Mouse (Mus musculus): Measurements from ENCODE around the gene Tmem274. TPM values are rescaled to one million over a fixed set of nuclear protein-coding genes. Genes with fewer than 3 reads are reported as not detected.

The Tmem274 gene
- polyA plus RNA-seq, 2 experiments: not detected

- ATAC-seq (ENCODE audit: insufficient read depth): no peak
- WGBS (ENCODE audit: insufficient replicate concordance): 59% methylated on average over 7 of the region's 7 CpGs
- Histone ChIP-seq H3K4me3 (ENCODE audit: insufficient read depth in 1 of 2, low read depth in 2 of 2, low read length in 2 of 2) (no peak overlapping the region), H3K9me3 (ENCODE audit: control insufficient read depth, low read length) (no peaks in the 10 kb centered on the region), H3K4me2 (ENCODE audit: low read depth) (no peak overlapping the region), H3K4me1 (replicated peaks; ENCODE audit: control insufficient read depth in 2 of 2, insufficient read depth in 2 of 2, low read length in 1 of 2) (no peaks in the 10 kb centered on the region; a peak in 1 of 4 replicates), H3K27me3 (ENCODE audit: control insufficient read depth, insufficient read depth, low read length) (no peaks in the 10 kb centered on the region), H3K27ac (no peak overlapping the region), H3K9ac (replicated peaks) (no peak overlapping the region), H3K36me3 (replicated peaks; ENCODE audit: control insufficient read depth, insufficient read depth, low read depth) (no peaks in the 10 kb centered on the region)
- no peak for DNase-seq (ENCODE audit: low read depth in 3 of 3, low spot score in 3 of 3)
- TF ChIP-seq EP300 (IDR thresholded peaks at IDR 0.05; ENCODE audit: low read depth) (no peak), CTCF (IDR thresholded peaks at IDR 0.05; ENCODE audit: low read depth) (no peak)
These were observed 49.2 kb downstream of the Tmem274 start for GRCm38 (mm10) chr4:149526330-149526729.

GRCm38 (mm10) chr4:149527621-149528354, 50.6 kb downstream of the Tmem274 start:
- H3K9me3 ChIP-seq (ENCODE audit: control insufficient read depth, low read length): no peaks in the 10 kb centered on the region
- DNase-seq (ENCODE audit: low read depth in 3 of 3, low spot score in 3 of 3) (no peak), ATAC-seq (ENCODE audit: insufficient read depth) (no peak)
- TF ChIP-seq EP300 (IDR thresholded peaks at IDR 0.05; ENCODE audit: low read depth) (no peak), CTCF (IDR thresholded peaks at IDR 0.05; ENCODE audit: low read depth) (no peak)
- no peak overlapping the region for H3K27ac ChIP-seq
- whole genome bisulfite sequencing (ENCODE audit: insufficient replicate concordance): 65% methylated on average over 15 of the region's 15 CpGs
- no peaks in the 10 kb centered on the region; a peak in 1 of 4 replicates for H3K4me1 ChIP-seq (replicated peaks; ENCODE audit: control insufficient read depth in 2 of 2, insufficient read depth in 2 of 2, low read length in 1 of 2)
- H3K4me2 ChIP-seq (ENCODE audit: low read depth): no peak overlapping the region
- no peak overlapping the region for H3K4me3 ChIP-seq (ENCODE audit: insufficient read depth in 1 of 2, low read depth in 2 of 2, low read length in 2 of 2)
- H3K9ac ChIP-seq (replicated peaks): no peak overlapping the region
- no peaks in the 10 kb centered on the region for H3K27me3 ChIP-seq (ENCODE audit: control insufficient read depth, insufficient read depth, low read length)
- H3K36me3 ChIP-seq (replicated peaks; ENCODE audit: control insufficient read depth, insufficient read depth, low read depth): no peaks in the 10 kb centered on the region

- H3K4me3 ChIP-seq (ENCODE audit: insufficient read depth in 1 of 2, low read depth in 2 of 2, low read length in 2 of 2): no peak overlapping the region
- H3K4me1 ChIP-seq (replicated peaks; ENCODE audit: control insufficient read depth in 2 of 2, insufficient read depth in 2 of 2, low read length in 1 of 2): no peaks in the 10 kb centered on the region; a peak in 1 of 4 replicates
- H3K27me3 ChIP-seq (ENCODE audit: control insufficient read depth, insufficient read depth, low read length): no peaks in the 10 kb centered on the region
- no peak for TF ChIP-seq CTCF (IDR thresholded peaks at IDR 0.05; ENCODE audit: low read depth)
- no peak for TF ChIP-seq EP300 (IDR thresholded peaks at IDR 0.05; ENCODE audit: low read depth)
- H3K27ac ChIP-seq: no peak overlapping the region
- DNase-seq (ENCODE audit: low read depth in 3 of 3, low spot score in 3 of 3) (no peak), ATAC-seq (ENCODE audit: insufficient read depth) (no peak)
- 53% methylated on average over 6 of the region's 6 CpGs for WGBS (ENCODE audit: insufficient replicate concordance)
- H3K4me2 ChIP-seq (ENCODE audit: low read depth): no peak overlapping the region
- H3K36me3 ChIP-seq (replicated peaks; ENCODE audit: control insufficient read depth, insufficient read depth, low read depth): no peaks in the 10 kb centered on the region
- no peaks in the 10 kb centered on the region for H3K9me3 ChIP-seq (ENCODE audit: control insufficient read depth, low read length)
- H3K9ac ChIP-seq (replicated peaks): no peak overlapping the region
These were observed 52.5 kb downstream of the Tmem274 start for GRCm38 (mm10) chr4:149529691-149530090.

Other genes starting within 250 kb of the Tmem274 start
- 3.6 and 4.3 TPM in 2 replicates for gene Kif1b, start 169.7 kb upstream of the Tmem274 start, polyA plus RNA-seq (2012; rRNA removed)
- gene Kif1b, start 169.7 kb upstream of the Tmem274 start, polyA plus RNA-seq (2014; fragmentation: Nextera tagmentation; extraction: Ambion mirVana): 4.6 and 4.8 TPM in 2 replicates
- gene Ube4b, start 50.6 kb upstream of the Tmem274 start, polyA plus RNA-seq (2012; rRNA removed): 14.6 and 16.7 TPM in 2 replicates
- 8.2 and 11.3 TPM in 2 replicates for gene Ube4b, start 50.6 kb upstream of the Tmem274 start, polyA plus RNA-seq (2014; fragmentation: Nextera tagmentation; extraction: Ambion mirVana)
- not detected in 2 replicates for gene Rbp7, start 22.4 kb upstream of the Tmem274 start, polyA plus RNA-seq (2012; rRNA removed)
- gene Rbp7, start 22.4 kb upstream of the Tmem274 start, polyA plus RNA-seq (2014; fragmentation: Nextera tagmentation; extraction: Ambion mirVana): not detected in 2 replicates
- 3.2 and 3.8 TPM in 2 replicates for gene Nmnat1, start 7.8 kb downstream of the Tmem274 start, polyA plus RNA-seq (2012; rRNA removed)
- 4.7 and 5.9 TPM in 2 replicates for gene Nmnat1, start 7.8 kb downstream of the Tmem274 start, polyA plus RNA-seq (2014; fragmentation: Nextera tagmentation; extraction: Ambion mirVana)
- 5.6 and 9.1 TPM in 2 replicates for gene Lzic, start 7.9 kb downstream of the Tmem274 start, polyA plus RNA-seq (2012; rRNA removed)
- 14.9 and 15.5 TPM in 2 replicates for gene Lzic, start 7.9 kb downstream of the Tmem274 start, polyA plus RNA-seq (2014; fragmentation: Nextera tagmentation; extraction: Ambion mirVana)
- 1.5 and 2.2 TPM in 2 replicates for gene Ctnnbip1, start 40.9 kb downstream of the Tmem274 start, polyA plus RNA-seq (2012; rRNA removed)
- 4.0 and 4.2 TPM in 2 replicates for gene Ctnnbip1, start 40.9 kb downstream of the Tmem274 start, polyA plus RNA-seq (2014; fragmentation: Nextera tagmentation; extraction: Ambion mirVana)
- gene Clstn1, start 109.1 kb downstream of the Tmem274 start, polyA plus RNA-seq (2012; rRNA removed): 1.2 and 1.3 TPM in 2 replicates
- gene Clstn1, start 109.1 kb downstream of the Tmem274 start, polyA plus RNA-seq (2014; fragmentation: Nextera tagmentation; extraction: Ambion mirVana): 1.4 and 1.6 TPM in 2 replicates
- gene Pik3cd, start 225.2 kb downstream of the Tmem274 start, polyA plus RNA-seq (2012; rRNA removed): 3.9 and 4.0 TPM in 2 replicates
- gene Pik3cd, start 225.2 kb downstream of the Tmem274 start, polyA plus RNA-seq (2014; fragmentation: Nextera tagmentation; extraction: Ambion mirVana): 4.3 and 5.7 TPM in 2 replicates